Mouse (Mus musculus) effector memory CD4-positive, alpha-beta T cell, adult 7 months (primary cell): ENCODE results near the gene Gyg. TPM values are rescaled to one million over a fixed set of nuclear protein-coding genes. Genes with fewer than 3 reads are reported as not detected.

Source experiments
- polyA plus RNA-seq: library from polyadenylated mRNA; unstranded; fragments of 100-300 nt; shearing (Covaris generic); gene quantifications from one replicate; pipeline ENCODE4 v1.2.1, GENCODE M21; 2017

The Gyg gene
- 20.5 TPM for polyA plus RNA-seq

DNA sequence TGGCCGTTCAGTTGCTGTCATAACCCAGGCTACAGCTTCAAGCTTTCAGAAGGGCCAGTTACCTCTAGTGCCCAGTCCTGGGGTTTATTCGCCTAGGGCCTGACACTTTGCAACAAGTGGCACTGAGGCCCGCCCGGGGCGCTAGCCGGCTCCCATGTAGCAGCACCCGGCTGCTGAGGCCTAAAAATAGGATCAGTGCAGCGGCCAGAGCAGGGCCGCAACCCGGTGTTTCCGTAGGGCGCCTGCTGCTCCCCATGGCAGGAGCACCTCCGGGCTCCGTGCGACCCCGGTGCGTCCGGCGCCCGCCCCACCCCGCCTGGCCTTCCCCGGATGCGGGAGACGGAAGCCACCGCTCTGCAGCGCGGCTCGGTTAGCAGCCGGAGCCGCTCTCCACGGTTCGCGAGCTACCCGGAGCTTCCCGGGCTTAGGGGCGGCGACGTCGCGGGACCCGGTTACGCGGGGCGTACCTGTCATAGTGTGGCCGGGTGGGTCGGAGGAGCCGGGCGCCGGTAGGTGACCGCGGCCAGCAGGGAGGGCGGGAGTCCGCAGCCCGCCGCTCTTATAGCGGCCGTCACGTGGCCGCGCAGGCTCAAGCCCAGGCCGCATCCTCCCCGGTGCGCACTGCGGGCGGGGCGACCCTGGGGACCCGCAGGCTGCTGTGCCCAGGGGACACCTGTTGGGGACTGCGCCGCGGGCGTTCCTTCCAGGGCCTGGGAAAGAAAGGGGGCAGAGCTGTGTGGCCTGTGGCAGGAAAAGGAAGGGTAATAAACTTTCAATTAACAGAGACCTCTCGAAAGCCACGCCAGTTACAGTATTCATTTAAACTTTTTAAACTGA, at the start of gene Gyg:
Gyg (minus strand) TSS at position 787 of the 837 bp plus-strand sequence.

Other genes with a start within 250 kb of the Gyg start
- gene Cp, start 198.3 kb downstream of the Gyg start, polyA plus RNA-seq, result 0.96 TPM
- gene Hps3, start 120.0 kb downstream of the Gyg start, polyA plus RNA-seq, result 41.1 TPM
- 38.1 TPM for gene Hltf, start 97.5 kb downstream of the Gyg start, polyA plus RNA-seq
- gene Cpa3, start 86.9 kb upstream of the Gyg start, polyA plus RNA-seq, result 0.27 TPM
- not detected for gene Cpb1, start 120.4 kb upstream of the Gyg start, polyA plus RNA-seq
- gene Agtr1b, start 211.9 kb upstream of the Gyg start, polyA plus RNA-seq, result not detected